Mouse (Mus musculus): Measurements from ENCODE around the gene Tmem159. TPM values are rescaled to one million over a fixed set of nuclear protein-coding genes. Genes with fewer than 3 reads are reported as not detected.

The Tmem159 gene
- polyA plus RNA-seq, 1 experiment = 14.6 TPM

DNA sequence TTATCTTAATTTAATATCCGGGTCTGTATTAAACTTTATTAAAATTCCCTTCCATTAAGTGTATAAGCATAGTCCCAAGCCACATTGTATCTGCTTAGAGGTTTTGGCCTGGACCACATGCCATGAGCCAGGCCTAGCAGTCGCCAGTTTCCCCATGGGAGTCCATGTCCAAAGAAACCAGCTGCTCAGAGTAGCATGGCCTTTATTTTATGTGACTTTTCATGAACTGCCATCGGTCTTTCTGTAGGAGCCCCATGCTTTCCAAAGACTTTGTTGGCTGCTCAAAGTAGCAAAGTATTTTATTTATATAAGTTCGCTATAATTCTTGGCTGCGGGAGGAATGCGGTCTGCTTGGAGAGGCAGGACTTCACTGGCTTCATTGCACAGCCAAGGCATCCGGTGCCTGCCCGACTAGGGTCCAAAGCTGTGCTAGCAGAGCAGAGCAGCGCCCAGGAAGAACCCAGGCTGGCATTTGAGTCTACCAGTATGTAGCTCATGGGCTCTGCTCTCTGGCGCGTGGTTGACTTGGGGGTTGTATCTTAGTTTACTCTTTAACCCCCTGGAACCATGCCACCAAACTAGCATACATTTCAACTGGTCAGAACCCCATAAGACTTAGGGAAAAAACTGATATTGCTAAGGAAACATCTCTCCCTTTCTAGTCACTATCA lies 61.6 kb downstream of the Tmem159 start:
- Histone ChIP-seq H3K27ac (replicated peaks; ENCODE audit: low read depth, low read length) (no peak overlapping the region), H3K4me1 (ENCODE audit: control insufficient read depth, insufficient read depth, insufficient read length, low read length) (no peaks in the 10 kb centered on the region), H3K4me3 (ENCODE audit: insufficient read depth, low read depth, low read length) (no peak overlapping the region)

Other genes starting within 250 kb of the Tmem159 start
- 11.7 and 17.5 TPM in 2 replicates for gene Lyrm1, start 206.5 kb upstream of the Tmem159 start, polyA plus RNA-seq (2012; ENCODE audit: insufficient read depth, insufficient read length, missing spikeins)
- gene Dcun1d3, start 206.1 kb upstream of the Tmem159 start, polyA plus RNA-seq (2012; ENCODE audit: insufficient read depth, insufficient read length, missing spikeins) = 18.4 and 21.7 TPM in 2 replicates
- gene Dnah3, start 7.1 kb upstream of the Tmem159 start, polyA plus RNA-seq (2012; ENCODE audit: insufficient read depth, insufficient read length, missing spikeins) = 0.48 TPM in 1 of 2 replicates, not detected in the other
- gene Zp2, start 42.9 kb downstream of the Tmem159 start, polyA plus RNA-seq (2012; ENCODE audit: insufficient read depth, insufficient read length, missing spikeins) = not detected in 2 replicates
- gene Anks4b, start 71.5 kb downstream of the Tmem159 start, polyA plus RNA-seq (2012; ENCODE audit: insufficient read depth, insufficient read length, missing spikeins) = not detected in 2 replicates
- gene Crym, start 99.8 kb downstream of the Tmem159 start, polyA plus RNA-seq (2012; ENCODE audit: insufficient read depth, insufficient read length, missing spikeins) = not detected in 2 replicates
- gene Abca14, start 101.6 kb downstream of the Tmem159 start, polyA plus RNA-seq (2012; ENCODE audit: insufficient read depth, insufficient read length, missing spikeins) = not detected in 2 replicates
- gene Abca15, start 226.3 kb downstream of the Tmem159 start, polyA plus RNA-seq (2012; ENCODE audit: insufficient read depth, insufficient read length, missing spikeins) = not detected in 2 replicates

All from brown adipose tissue, adult 24 weeks (tissue).